Mouse (Mus musculus): ENCODE measurements around the gene Ssc5d. TPM values are rescaled to one million over a fixed set of nuclear protein-coding genes. Genes with fewer than 3 reads are reported as not detected.
A peak's percentile ranks its signal among the peaks of the same experiment; 100 is the strongest.

The Ssc5d gene
- polyA plus RNA-seq, 1 experiment from 2014 or later, result 0.09 TPM

DNA sequence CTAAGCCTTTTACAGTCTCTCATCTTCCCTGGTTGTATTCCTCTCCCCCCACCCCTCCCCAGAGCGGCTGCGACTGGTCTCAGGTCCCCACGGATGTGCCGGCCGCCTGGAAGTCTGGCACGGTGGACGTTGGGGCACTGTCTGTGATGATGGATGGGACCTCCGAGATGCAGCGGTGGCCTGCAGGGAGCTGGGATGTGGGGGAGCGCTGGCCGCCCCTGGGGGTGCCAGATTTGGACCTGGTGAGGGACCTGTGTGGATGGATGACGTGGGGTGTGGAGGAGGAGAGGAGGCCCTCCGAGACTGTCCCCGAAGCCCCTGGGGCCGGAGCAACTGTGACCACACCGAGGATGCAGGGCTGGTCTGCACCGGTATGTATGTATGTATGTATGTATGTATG is 2.7 kb downstream of the Ssc5d start:
- Histone ChIP-seq H3K36me3 (no peaks in the 10 kb centered on the region), H3K4me3 (replicated peaks) (no peak overlapping the region), H3K27me3 (peaks cover 46% of the 10 kb centered on the region), H3K4me2 (no peak overlapping the region), H3K9ac (no peak overlapping the region), H3K9me3 (replicated peaks) (no peaks in the 10 kb centered on the region), H3K27ac (no peak overlapping the region), H3K4me1 (replicated peaks) (peaks cover 12% of the 10 kb centered on the region)
- 75% methylated on average over 17 of the region's 17 CpGs for WGBS (ENCODE audit: insufficient replicate concordance)
- DNase-seq (no peak), ATAC-seq (ENCODE audit: low read depth) (no peak)

DNA sequence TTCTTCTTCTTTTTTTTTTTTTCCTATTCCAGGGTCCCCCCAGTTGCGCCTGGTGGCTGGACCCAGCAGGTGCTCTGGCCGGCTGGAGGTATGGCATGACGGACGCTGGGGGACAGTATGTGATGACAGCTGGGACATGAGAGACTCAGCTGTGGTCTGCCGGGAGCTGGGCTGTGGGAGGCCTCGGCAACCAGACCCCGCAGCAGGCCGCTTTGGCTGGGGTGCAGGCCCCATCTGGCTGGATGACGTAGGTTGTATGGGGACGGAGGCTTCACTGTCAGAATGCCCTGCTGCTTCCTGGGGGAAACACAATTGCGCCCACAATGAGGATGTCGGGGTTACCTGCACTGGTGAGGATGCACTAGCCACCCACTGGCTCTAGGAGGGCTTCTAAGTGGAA is 7.5 kb downstream of the Ssc5d start:
- Histone ChIP-seq H3K36me3 (no peaks in the 10 kb centered on the region), H3K4me2 (no peak overlapping the region), H3K27ac (no peak overlapping the region), H3K9me3 (replicated peaks) (0 out of 2 replicates have a peak, but pooled peaks cover 5% of the 10 kb centered on the region), H3K27me3 (no peaks in the 10 kb centered on the region), H3K9ac (no peak overlapping the region), H3K4me1 (replicated peaks) (no peaks in the 10 kb centered on the region), H3K4me3 (replicated peaks) (no peak overlapping the region)
- DNase-seq (no peak), ATAC-seq (ENCODE audit: low read depth) (no peak)
- 70% methylated on average over 12 of the region's 12 CpGs for WGBS (ENCODE audit: insufficient replicate concordance)

- WGBS (ENCODE audit: insufficient replicate concordance), result 63% methylated on average over 4 of the region's 4 CpGs
- DNase-seq (no peak), ATAC-seq (ENCODE audit: low read depth) (no peak)
- no peaks in the 10 kb centered on the region for H3K4me1 ChIP-seq (replicated peaks)
- no peak overlapping the region for H3K4me2 ChIP-seq
- 0 out of 2 replicates have a peak, but pooled peaks cover 5% of the 10 kb centered on the region for H3K9me3 ChIP-seq (replicated peaks)
- no peak overlapping the region for H3K27ac ChIP-seq
- H3K4me3 ChIP-seq (replicated peaks), result no peak overlapping the region
- H3K9ac ChIP-seq, result no peak overlapping the region
- no peaks in the 10 kb centered on the region for H3K27me3 ChIP-seq
- H3K36me3 ChIP-seq, result no peaks in the 10 kb centered on the region
Observed at GRCm38 (mm10) chr7:4934160-4934914, 8.8 kb downstream of the Ssc5d start.

- no peak overlapping the region for H3K4me2 ChIP-seq
- 59% methylated on average over 10 of the region's 10 CpGs for whole genome bisulfite sequencing (ENCODE audit: insufficient replicate concordance)
- H3K27ac ChIP-seq, result no peak overlapping the region
- 0 out of 2 replicates have a peak, but pooled peaks cover 5% of the 10 kb centered on the region for H3K9me3 ChIP-seq (replicated peaks)
- DNase-seq (no peak), ATAC-seq (ENCODE audit: low read depth) (no peak)
- no peaks in the 10 kb centered on the region for H3K36me3 ChIP-seq
- no peaks in the 10 kb centered on the region for H3K27me3 ChIP-seq
- H3K4me3 ChIP-seq (replicated peaks), result no peak overlapping the region
- no peaks in the 10 kb centered on the region for H3K4me1 ChIP-seq (replicated peaks)
- H3K9ac ChIP-seq, result no peak overlapping the region
Observed at GRCm38 (mm10) chr7:4936832-4937231, 11.2 kb downstream of the Ssc5d start.

GRCm38 (mm10) chr7:4937392-4937791 is 11.8 kb downstream of the Ssc5d start:
- no peak overlapping the region for H3K27ac ChIP-seq
- H3K4me1 ChIP-seq (replicated peaks), result no peaks in the 10 kb centered on the region
- ATAC-seq (ENCODE audit: low read depth) (no peak), DNase-seq (no peak)
- no peaks in the 10 kb centered on the region for H3K36me3 ChIP-seq
- no peak overlapping the region for H3K9ac ChIP-seq
- H3K4me3 ChIP-seq (replicated peaks), result no peak overlapping the region
- H3K4me2 ChIP-seq, result no peak overlapping the region
- WGBS (ENCODE audit: insufficient replicate concordance), result 62% methylated on average over 11 of the region's 11 CpGs
- 0 out of 2 replicates have a peak, but pooled peaks cover 5% of the 10 kb centered on the region for H3K9me3 ChIP-seq (replicated peaks)
- no peaks in the 10 kb centered on the region for H3K27me3 ChIP-seq

DNA sequence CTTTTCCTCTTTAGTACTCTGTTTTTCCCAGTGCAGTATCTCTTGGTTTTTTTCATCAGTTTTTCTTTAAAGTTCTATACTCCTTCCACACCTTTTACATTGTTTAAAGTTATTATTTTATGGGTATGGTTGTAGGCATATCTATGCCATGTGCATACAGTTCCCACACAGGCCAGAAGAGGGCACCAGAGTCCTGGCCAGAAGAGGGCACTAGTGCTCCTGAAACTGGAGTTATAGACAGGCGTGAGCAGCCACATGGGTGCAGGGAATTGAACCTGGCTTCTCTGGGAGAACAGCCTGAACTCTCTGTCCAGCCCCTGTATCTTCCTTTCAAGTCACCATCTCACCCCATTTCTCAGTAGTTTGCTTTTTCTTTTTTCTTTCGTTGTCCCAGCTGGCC is 12.9 kb downstream of the Ssc5d start:
- DNase-seq, result peak; percentile 59
- Histone ChIP-seq H3K9me3 (replicated peaks) (0 out of 2 replicates have a peak, but pooled peaks cover 5% of the 10 kb centered on the region), H3K27me3 (no peaks in the 10 kb centered on the region), H3K36me3 (no peaks in the 10 kb centered on the region), H3K27ac (no peak overlapping the region), H3K9ac (no peak overlapping the region), H3K4me1 (replicated peaks) (peaks cover 2% of the 10 kb centered on the region; the same call in 1 of the 2 replicates), H3K4me2 (no peak overlapping the region), H3K4me3 (replicated peaks) (no peak overlapping the region)
- ATAC-seq (ENCODE audit: low read depth), result 0 out of 2 replicates have a peak, but pooled peaks have one; percentile 40
- 42% methylated on average over 2 of the region's 2 CpGs for WGBS (ENCODE audit: insufficient replicate concordance)

DNA sequence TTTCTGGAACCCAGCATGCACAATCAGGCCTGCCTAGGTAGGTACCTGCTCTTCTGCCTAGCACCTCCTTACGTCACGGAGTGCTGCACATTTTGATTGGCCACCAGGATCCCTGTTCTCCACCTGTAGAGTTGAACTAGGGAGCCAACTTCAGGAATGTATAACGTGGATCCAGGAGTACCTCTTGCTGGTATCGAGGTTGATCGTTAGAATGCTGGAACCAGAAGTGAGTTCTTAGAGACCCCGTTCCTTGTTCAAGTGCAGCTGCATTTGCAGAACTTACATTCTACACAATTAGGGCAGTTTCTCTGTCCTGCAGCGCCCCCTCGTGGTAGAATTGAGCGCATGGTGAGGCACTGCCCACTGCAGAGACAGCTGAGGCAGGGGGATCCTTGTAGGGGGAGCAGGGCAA is 14.5 kb downstream of the Ssc5d start:
- 19% methylated on average over 9 of the region's 9 CpGs for WGBS (ENCODE audit: insufficient replicate concordance)
- no peak; the same call in 1 of the 2 replicates for ATAC-seq (ENCODE audit: low read depth)

DNA sequence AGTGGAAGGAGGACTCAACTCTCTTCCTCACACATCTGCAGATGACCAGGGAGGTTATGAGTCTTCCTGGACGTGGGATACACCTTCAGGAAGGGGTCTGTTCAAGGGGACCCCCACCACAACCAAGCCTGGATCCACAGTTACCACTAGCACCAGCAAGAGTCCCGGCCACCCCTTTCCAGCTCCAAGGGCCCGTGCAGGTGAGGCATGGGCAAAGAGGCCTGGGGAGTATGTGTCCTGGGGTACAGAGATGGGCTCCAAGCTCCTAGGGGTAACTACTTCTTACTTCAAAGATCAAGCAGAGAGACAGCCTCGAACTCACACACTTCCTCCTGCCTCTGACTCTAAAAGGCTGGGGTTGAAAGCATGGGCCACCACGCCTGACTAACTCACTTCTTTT is 17.1 kb downstream of the Ssc5d start:
- Histone ChIP-seq H3K4me2 (no peak overlapping the region), H3K27me3 (peaks cover 8% of the 10 kb centered on the region; the same call in 1 of the 2 replicates), H3K36me3 (no peaks in the 10 kb centered on the region), H3K4me1 (replicated peaks) (peaks cover 6% of the 10 kb centered on the region; the same call in 1 of the 2 replicates), H3K4me3 (replicated peaks) (no peak overlapping the region), H3K9ac (no peak overlapping the region), H3K9me3 (replicated peaks) (no peaks in the 10 kb centered on the region), H3K27ac (no peak overlapping the region)
- ATAC-seq (ENCODE audit: low read depth), result no peak
- 33% methylated on average over 5 of the region's 5 CpGs for WGBS (ENCODE audit: insufficient replicate concordance)
- DNase-seq, result no peak

More for the DNA sequence above, 14.5 kb downstream of the Ssc5d start:
- H3K4me3 ChIP-seq (replicated peaks), result no peak overlapping the region
- no peak overlapping the region for H3K27ac ChIP-seq
- peaks cover 6% of the 10 kb centered on the region; the same call in 1 of the 2 replicates for H3K4me1 ChIP-seq (replicated peaks)
- no peaks in the 10 kb centered on the region for H3K9me3 ChIP-seq (replicated peaks)
- no peak overlapping the region for H3K9ac ChIP-seq
- H3K36me3 ChIP-seq, result no peaks in the 10 kb centered on the region
- H3K27me3 ChIP-seq, result peaks cover 3% of the 10 kb centered on the region; the same call in 1 of the 2 replicates
- H3K4me2 ChIP-seq, result no peak overlapping the region
- DNase-seq, result peak; percentile 63

DNA sequence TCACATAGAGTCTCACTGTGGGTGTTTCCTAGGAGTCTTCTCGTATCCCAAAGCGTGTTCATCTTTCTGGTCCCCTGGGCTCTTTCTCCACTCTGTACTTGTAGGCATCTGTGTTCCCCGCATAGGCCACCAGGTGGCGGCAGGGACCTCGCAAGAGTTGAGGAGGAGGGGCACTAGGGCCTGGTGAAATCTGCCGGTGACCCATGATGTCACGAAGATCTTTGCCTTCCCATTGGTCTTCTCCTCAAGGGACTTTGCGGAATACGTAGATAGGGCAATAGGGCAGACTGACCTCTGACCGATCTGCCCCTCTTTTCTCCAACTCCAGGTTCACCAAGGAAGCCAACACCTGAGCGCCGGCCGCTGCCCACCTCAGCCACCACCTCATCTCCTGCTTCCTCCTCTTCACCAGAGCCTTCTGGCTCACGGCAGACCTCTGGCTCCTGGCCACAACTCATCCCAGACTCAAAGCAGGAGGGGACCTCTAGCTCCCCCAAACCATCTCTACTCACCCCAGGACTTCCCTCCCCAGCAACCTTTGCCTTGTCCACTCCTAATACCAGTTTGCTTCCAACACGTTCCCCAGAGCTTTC is 17.7 kb downstream of the Ssc5d start:
- 12% methylated on average over 15 of the region's 15 CpGs for WGBS (ENCODE audit: insufficient replicate concordance)
- Histone ChIP-seq H3K4me1 (replicated peaks) (peaks cover 6% of the 10 kb centered on the region; the same call in 1 of the 2 replicates), H3K4me2 (peak overlapping the region; percentile 53), H3K27me3 (peaks cover 8% of the 10 kb centered on the region; the same call in 1 of the 2 replicates), H3K36me3 (no peaks in the 10 kb centered on the region), H3K9ac (no peak overlapping the region; the same call in 1 of the 2 replicates), H3K4me3 (replicated peaks) (peak overlapping the region; percentile 31), H3K27ac (no peak overlapping the region), H3K9me3 (replicated peaks) (no peaks in the 10 kb centered on the region)
- DNase-seq, result peak; percentile 77
- ATAC-seq (ENCODE audit: low read depth), result peak; percentile 77

GRCm38 (mm10) chr7:4947855-4948254 is 22.3 kb downstream of the Ssc5d start:
- WGBS (ENCODE audit: insufficient replicate concordance), result 39% methylated on average over 2 of the region's 2 CpGs
- Histone ChIP-seq H3K9me3 (replicated peaks) (no peaks in the 10 kb centered on the region), H3K4me3 (replicated peaks) (no peak overlapping the region), H3K36me3 (no peaks in the 10 kb centered on the region), H3K27ac (no peak overlapping the region), H3K27me3 (peaks cover 8% of the 10 kb centered on the region; the same call in 1 of the 2 replicates), H3K4me2 (no peak overlapping the region), H3K4me1 (replicated peaks) (peaks cover 6% of the 10 kb centered on the region; the same call in 1 of the 2 replicates), H3K9ac (no peak overlapping the region)
- DNase-seq (no peak), ATAC-seq (ENCODE audit: low read depth) (no peak)

- WGBS (ENCODE audit: insufficient replicate concordance), result 40% methylated on average over 6 of the region's 6 CpGs
Observed at GRCm38 (mm10) chr7:4948386-4948785, 22.8 kb downstream of the Ssc5d start.

More at GRCm38 (mm10) chr7:4948386-4948785, 22.8 kb downstream of the Ssc5d start:
- Histone ChIP-seq H3K27me3 (peaks cover 8% of the 10 kb centered on the region; the same call in 1 of the 2 replicates), H3K4me2 (no peak overlapping the region), H3K9ac (no peak overlapping the region), H3K36me3 (no peaks in the 10 kb centered on the region), H3K9me3 (replicated peaks) (no peaks in the 10 kb centered on the region), H3K4me1 (replicated peaks) (peaks cover 4% of the 10 kb centered on the region; the same call in 1 of the 2 replicates), H3K27ac (no peak overlapping the region), H3K4me3 (replicated peaks) (no peak overlapping the region)
- ATAC-seq (ENCODE audit: low read depth) (no peak), DNase-seq (no peak)

All from liver, embryonic 13.5 days (tissue).